Mouse (Mus musculus) retina, postnatal 1 day (tissue): ENCODE measurements around the gene Imp3.

ENCODE experiments used
- DNase-seq: peaks from one replicate; pipeline ENCODE4 v3.0.0-alpha.2; 2012

Imp3 gene

GRCm38 (mm10) chr9:56973960-56974524 lies 36.8 kb downstream of the Imp3 start:
- no peak for DNase-seq

DNA sequence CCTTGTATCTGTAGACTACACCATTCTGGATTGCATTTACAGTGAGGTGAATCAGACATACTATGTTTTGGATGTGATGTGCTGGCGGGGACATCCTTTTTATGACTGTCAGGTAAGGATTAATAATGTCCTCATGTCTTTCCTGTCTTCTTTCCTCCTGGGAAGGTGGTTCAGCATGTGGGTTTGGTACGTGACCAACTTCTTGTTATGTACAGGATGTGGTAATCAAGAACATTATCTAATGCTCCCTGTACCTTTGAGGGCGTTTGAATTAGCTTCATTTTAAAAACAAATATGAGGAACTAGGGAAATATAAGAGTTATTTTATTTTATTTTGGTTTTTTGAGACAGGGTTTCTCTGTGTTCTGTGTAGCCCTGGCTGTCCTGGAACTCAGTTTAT lies 37.9 kb downstream of the Imp3 start:
- no peak for DNase-seq

- no peak for DNase-seq
Measured at GRCm38 (mm10) chr9:56980186-56980585, 42.9 kb downstream of the Imp3 start.

- DNase-seq, result no peak
Measured at GRCm38 (mm10) chr9:56981502-56981901, 44.2 kb downstream of the Imp3 start.
